Mouse (Mus musculus) urinary bladder, adult 2 months (tissue): Measurements from ENCODE around the gene Uqcc2. TPM values are rescaled to one million over a fixed set of nuclear protein-coding genes. Genes with fewer than 3 reads are reported as not detected.

ENCODE experiments used
- DNase-seq: peaks from one replicate; pipeline ENCODE4 v3.0.0; 2022; ENCODE audit warnings: low spot score
- polyA plus RNA-seq: library from polyadenylated mRNA; depleted of rRNA; stranded (reverse); fragments of >200 nt; gene quantifications from 2 replicates; pipeline ENCODE4 v1.2.3, GENCODE M21; 2012; rRNA removed

Gene Uqcc2
- polyA plus RNA-seq, 1 experiment = 243 TPM

- DNase-seq = no peak
Measured at GRCm38 (mm10) chr17:27077133-27077532, 56.6 kb downstream of the Uqcc2 start.

DNA sequence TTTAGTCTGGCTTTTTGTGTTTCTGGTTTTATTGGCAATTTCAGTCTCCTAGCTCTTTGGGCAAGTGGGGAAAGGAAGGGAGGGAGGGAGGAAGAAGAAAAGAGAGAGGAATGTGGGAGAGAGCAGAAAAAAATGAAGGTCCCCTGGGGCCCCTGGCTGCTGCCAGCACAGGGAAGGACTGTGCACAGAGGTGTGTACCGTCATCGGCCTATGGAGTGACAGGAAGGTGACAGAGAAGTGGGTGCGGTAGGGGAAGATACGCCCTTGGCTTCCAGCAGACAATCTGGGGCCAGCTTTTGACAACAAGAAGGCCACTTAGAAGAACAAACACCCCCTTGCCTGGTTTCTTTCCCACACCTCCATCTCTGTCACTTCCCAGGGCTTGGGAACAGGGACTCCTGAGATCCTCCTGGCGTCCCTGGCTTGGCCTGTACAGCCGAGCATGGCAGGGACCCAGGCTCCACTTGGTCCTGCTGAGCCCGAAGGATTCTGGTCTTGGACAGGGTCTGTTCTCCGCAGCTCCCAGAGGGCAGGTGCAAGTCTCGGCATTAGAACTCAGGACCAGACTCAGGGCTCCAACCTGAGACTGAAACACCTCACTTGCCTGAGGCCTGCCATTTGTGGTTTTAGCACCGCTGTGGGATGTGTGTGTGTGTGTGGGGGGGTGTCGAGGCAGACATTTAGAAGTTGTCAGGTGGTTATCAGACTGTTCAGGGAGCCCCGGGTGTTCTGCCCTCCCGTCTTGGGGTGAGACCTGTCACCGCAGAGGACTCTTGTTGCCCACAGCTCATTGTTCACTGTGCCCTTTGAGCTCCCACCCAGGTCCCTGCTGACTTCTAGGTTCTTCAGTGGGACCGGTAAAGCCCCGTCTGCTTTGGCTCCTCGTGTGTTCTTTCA is 58.6 kb downstream of the Uqcc2 start:
- DNase-seq = no peak

DNA sequence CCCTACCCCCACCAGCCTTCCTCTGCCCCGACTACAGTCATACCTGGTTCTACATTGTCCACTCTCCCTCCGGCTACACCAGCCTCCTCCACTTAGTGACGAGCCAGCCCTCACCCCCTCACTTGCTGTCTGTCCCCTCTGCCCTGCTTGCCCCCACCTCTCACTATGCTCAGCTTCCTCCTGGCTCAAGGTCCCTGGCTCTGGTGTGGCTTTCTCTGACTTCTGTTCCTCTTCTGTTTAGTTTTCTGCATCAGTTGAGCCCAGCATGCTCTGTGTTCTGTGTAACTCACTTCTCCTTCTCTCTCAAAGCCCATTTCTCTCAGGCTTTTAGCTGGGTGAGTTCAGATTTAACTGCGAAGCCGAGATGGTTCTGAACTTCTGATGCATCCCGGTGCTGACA is 59.5 kb downstream of the Uqcc2 start:
- no peak for DNase-seq

GRCm38 (mm10) chr17:27073778-27074177 is 59.9 kb downstream of the Uqcc2 start:
- DNase-seq = peak; percentile 48

DNA sequence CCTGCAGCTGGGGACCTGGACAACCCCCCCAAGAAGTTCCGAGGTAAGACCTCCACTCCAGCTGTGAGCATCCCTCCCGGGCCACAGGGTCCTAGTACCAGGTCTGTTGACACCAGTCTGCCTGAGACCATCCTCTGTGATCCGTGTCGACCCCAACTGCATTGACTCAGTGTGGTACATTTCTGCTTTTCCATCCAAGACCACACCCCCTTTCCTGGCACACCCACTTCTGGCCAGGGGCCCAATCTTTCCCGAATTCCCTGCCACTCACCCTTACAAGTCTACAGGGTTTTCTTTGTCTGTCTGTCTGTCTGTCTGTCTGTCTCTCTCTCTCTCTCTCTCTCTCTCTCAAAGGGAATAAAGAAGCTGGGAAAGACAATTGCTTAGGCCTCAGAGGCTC is 60.6 kb downstream of the Uqcc2 start:
- DNase-seq = no peak

Other genes with a start within 250 kb of the Uqcc2 start
- 1.7 and 1.8 TPM in 2 replicates for gene Kifc5b, start 216.8 kb downstream of the Uqcc2 start, polyA plus RNA-seq
- 51.2 and 65.3 TPM in 2 replicates for gene Phf1, start 200.9 kb downstream of the Uqcc2 start, polyA plus RNA-seq
- 122 and 145 TPM in 2 replicates for gene Cuta, start 194.3 kb downstream of the Uqcc2 start, polyA plus RNA-seq
- 22.1 and 32.4 TPM in 2 replicates for gene Syngap1, start 192.7 kb downstream of the Uqcc2 start, polyA plus RNA-seq
- 8.4 and 9.4 TPM in 2 replicates for gene Zbtb9, start 160.7 kb downstream of the Uqcc2 start, polyA plus RNA-seq
- gene Bak1, start 104.9 kb downstream of the Uqcc2 start, polyA plus RNA-seq = 34.8 and 36.8 TPM in 2 replicates
- gene Itpr3, start 76.6 kb downstream of the Uqcc2 start, polyA plus RNA-seq = 9.5 and 17.8 TPM in 2 replicates
- gene Ip6k3, start 33.9 kb upstream of the Uqcc2 start, polyA plus RNA-seq = 0.13 and 0.17 TPM in 2 replicates
- gene Lemd2, start 70.6 kb upstream of the Uqcc2 start, polyA plus RNA-seq = 58.8 and 65.6 TPM in 2 replicates